Mouse (Mus musculus) left cerebral cortex, adult 8-10 months (tissue): ENCODE data around the gene Adamts4. TPM values are rescaled to one million over a fixed set of nuclear protein-coding genes. Genes with fewer than 3 reads are reported as not detected.
"Not testable (repeated sequence)": the region's sequence is repeated elsewhere in the genome, so short reads cannot be mapped to it uniquely, and the experiment has no call there.

ENCODE experiments used
- DNase-seq, 2 experiments: peaks; one replicate each; pipeline ENCODE4 v3.0.0; 2022; ENCODE audit warnings: low spot score in 2 of 2
- total RNA-seq, 4 experiments: library from RNA; stranded (reverse); gene quantifications; 2 replicates each; pipeline ENCODE4 v1.2.4; 2022

The Adamts4 gene
- total RNA-seq, 4 experiments from 2014 or later: 13.0 to 14.1 (median 13.3) TPM

DNA sequence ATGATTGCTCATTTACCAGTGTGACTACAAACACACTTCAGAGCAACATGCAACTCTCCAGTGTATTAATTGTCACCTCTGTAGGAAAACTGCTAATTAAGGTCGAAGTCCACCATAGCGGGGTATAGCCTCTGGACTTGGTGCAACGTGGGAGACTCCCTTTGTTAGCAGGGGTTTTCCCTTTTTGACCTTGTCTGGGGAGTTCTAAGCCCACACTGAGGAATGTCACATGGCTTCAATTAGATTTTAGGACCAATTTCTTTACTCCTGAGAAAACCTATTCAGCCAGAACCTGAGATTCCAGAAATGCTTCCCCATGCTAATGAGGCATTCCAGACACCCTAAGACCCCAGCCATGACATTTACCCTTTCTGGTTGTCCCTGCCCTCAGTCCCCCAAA is 20.0 kb upstream of the Adamts4 start:
- no peak for DNase-seq

DNA sequence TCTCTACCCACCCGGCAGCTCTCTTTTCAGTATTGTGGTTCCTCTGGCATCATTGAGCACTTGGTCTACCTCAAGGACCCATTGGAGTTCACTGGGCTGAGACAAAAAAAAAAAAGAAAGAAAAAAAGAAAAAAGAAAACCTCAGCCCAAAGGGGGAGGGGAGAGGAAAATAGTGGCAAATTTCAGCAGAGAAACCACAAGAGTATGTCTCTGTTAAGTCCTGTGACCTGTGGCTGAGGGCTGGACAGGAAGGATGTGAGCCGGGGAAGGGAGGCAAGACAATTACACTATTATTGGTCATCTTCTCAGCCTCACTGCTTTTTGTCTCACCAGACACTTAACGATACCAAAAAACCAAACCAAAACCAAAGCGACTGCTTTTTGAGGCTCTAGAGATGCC is 18.4 kb upstream of the Adamts4 start:
- no peak for DNase-seq

DNA sequence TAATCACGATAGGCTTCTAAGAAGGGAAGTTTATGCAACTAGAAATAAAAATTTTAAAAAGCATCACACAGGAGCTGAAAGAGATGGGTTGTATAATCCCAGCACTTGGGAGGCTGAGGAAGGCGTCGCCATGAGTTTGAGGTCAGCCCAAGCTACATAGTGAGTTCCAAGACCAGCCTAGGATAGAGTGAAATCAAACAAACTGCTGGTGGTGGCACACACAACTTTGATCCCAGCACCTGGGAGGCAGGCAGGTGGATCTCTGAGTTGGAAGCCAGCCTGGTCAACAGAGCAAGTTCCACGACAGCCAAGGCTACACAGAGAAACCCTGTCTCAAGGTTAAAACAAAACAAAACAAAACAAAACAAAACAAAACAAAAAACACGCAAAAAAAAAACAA is 17.9 kb upstream of the Adamts4 start:
- no peak for DNase-seq

DNA sequence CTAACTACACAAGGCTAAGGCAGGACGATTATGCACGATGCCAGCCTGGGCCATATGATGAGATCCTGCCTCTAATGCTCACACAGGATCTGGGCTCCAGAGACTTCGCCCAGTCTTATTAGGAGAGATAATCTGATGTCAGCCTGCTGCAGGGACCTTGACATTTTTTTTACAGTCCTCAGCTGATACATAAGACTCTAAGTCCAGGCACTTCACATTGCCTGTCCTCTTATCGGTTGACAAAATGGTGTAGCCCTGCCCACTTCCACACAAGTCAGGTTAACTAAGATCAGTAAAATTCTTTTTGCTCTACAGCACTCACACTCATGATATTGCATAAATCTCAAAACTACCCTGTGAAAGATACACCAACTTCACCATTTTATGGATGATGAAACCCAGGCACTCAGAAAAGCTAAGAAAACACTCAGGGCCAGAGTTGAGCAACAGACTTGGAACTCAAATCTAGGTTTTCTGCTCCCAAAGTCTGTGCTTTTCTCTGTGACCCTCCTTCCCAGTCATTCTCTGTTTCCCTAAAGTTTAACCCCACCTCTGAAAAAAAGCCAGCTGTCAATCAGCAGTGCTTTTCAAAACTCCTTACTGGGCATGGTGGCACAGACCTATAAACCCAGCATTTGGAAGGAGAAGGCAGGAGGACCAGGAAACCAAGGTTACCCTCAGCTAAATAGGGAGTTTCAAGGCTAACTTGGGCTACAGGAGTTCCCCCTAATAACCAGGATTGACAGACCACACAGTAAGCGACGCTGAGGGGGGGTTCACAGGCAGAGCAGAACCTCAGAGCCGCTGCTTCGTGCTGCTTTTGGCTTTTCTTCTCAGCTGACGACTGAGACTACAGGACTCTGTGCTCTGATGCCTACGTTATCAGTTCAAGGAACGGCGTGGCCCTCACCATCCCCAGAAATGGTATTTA is 17.2 kb upstream of the Adamts4 start:
- DNase-seq: no peak

DNA sequence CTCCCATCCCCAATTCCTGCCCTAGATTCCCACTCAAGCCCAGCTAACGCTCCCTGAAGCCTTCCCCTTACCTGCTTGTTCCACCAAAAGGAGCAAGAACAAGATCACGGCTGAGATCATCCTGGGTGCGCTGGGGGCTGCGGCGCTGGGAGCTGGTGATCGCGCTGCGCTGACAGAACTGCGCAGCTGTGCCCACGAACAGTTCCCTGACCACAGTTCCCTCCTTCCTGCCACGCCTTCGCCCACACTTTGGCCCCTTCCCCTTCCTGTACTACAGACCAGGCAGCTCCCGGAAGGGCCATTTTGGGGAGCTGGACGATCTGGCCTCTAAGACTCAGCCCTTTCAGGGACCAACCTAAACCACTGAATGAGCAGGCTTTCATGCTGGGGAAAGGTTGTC is 16.1 kb upstream of the Adamts4 start, which contains the start of gene Fcer1g:
Gene Fcer1g, minus strand, starts transcription at position 240 of the 400 bp plus-strand sequence.
- no peak for DNase-seq

DNA sequence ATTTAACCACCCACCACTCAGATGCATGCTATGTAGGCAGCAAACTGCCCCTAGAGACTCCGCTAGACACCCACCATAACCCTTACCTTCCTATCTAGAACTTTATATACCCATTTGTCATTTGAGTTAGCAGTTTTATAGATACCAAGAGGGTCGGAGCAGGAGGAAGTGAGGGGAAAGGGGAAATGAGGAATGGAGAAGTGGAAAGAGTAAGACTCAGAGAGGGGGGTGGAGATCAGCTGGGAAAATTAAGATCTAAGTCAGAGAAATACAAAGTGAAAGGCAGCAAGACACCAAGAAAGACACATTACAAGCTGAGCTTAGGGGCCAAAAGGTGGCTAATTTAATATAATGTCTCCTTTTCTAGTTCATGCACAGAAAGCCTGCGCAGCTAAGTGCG is 15.7 kb upstream of the Adamts4 start:
- no peak for DNase-seq

DNA sequence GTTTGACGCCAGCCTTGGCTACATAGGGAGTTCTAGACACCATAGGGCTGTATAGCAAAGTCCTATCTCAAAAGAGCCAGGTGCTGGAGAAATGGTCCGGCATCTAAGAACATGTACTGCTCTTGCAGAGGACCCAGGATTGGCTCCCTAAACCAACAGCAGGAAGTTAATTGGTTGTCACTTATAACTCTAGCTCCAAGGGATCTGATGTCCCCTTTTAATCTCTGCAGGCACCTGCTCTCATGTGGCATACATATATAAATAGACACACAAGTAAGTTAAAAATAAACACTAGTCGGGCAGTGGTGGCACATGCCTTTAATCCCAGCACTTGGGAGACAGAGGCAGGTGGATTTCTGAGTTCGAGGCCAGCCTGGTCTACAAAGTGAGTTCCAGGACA is 14.4 kb upstream of the Adamts4 start:
- DNase-seq: no peak

DNA sequence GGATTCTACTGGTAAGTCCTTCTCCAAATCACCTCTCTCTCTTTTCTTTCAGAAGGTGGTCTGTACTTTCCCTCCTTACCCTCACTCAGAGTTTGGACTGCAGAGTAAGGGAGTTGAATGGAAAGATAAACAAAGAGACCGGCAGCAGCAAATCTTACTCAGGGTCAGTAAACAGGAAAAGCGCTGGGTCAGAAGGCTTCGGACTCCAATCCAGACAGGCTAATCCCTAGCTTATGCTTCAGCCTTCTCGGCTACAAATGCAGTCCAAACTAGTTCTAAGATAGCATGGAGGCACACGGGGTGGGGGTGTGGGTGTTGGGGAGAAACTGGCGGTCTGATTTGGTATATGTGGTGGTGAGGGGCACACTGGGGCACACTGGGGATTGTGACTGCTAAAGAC is 12.8 kb upstream of the Adamts4 start:
- DNase-seq: no peak

DNA sequence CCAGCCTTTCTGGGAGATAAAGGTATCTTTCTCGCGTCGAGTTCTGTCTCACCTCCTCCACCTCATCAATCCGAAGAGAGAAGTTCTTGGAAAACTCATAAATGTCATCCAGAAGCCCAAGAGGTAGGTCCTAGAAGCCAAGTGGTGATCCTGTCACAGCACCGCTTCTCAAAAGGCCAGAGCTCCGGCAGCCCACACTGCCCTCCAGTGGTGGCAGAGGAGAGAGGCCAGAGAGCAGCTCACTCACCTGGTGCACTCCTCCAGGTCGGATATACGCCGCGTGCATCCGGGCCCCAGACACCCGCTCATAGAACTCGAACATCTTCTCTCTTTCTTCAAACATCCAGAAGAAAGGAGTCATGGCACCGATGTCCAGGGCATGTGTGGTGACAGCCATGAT is 11.8 kb upstream of the Adamts4 start:
- no peak for DNase-seq

DNA sequence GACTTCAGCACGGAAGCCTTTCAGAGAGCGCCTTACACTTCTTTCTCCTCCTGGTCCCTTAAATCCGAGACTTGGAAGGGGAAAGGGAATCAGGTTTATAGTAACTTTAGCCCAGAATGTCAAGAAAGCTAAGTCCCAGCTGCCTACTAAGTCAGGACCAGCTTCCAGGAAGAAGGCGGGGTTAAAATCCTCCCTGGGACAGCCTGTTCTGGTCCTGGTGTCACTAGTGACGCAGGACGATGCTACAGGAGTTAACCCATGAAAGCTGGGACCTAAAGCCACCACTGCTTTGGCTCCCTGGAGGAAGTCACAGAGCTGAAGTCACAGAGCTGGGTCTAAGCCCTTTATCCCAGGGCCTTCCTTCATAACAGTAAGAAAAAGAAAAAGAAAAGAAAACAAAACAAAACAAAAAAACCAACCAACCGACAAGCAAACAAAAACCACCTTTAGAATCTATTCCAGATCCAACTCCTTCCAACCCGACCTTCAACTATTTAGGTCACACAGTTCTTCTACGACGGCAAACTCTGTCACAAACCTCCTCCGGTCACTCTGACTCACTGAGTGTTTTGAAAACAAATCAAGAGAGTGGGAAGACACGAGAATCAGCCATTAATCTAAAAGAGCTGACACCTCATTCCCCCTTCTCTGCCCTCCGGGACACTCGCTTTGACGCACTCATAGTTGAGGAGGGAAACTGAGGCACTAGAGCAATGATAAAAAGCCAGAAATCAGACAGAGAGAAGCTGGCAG is 10.1 kb upstream of the Adamts4 start:
- DNase-seq: no peak

DNA sequence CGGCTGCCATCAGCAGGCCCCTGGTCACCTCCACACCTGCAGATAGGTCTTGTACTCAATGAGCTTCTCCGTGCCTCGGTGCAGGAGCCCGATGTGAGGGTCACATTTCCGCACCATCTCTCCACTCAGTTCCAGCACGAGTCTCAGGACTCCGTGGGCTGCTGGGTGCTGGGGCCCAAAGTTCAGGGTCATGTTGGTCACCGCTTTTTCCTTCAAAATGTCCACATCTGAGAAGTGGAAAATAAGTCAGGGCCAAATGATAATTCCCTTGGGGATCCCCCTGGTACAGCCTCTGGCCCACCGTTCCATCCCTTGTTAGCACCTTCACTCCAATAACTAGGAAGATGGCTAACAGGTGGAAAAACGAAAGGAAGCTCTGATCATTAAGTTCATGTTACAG is 9.3 kb upstream of the Adamts4 start:
- DNase-seq: no peak

DNA sequence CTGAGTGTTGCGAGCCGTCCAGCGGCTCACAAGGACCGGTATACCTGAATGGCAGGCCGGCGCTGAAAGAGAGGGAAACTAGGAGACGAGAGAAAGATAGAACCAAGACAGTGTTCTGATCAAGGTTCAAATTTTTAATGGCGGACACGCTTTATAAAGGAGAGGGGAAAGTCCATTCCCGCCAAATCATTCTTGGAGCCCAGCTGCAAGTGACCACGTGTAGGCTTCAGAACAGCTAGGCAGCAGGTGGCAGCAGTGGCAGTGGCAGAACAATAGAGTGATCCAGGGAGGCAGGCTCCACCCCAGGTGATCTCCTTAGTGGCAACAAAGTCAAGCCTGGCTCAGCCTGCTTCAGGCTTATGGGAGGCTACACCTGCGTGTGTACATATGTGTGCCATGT is 8.3 kb upstream of the Adamts4 start:
- not testable (repeated sequence) for DNase-seq

DNA sequence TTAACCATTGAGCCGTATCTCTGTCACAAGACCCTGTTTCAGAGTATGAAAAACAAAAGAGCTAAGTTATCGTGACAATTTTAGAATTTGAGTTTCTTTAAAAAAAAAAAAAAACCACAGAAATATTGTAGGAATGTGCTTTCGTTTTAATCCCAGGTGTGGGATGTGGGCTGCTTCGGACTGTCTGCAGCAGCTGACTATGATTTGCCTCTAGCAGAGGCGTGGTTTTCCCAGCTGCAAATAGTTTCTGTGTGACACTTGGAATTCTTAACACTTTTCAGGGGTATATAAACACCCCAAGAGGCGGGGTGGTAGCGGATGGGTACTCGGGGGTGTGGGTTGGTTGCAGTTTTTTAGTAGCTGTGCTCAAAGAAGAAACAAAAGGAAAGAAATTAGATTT is 4.9 kb upstream of the Adamts4 start:
- no peak for DNase-seq

DNA sequence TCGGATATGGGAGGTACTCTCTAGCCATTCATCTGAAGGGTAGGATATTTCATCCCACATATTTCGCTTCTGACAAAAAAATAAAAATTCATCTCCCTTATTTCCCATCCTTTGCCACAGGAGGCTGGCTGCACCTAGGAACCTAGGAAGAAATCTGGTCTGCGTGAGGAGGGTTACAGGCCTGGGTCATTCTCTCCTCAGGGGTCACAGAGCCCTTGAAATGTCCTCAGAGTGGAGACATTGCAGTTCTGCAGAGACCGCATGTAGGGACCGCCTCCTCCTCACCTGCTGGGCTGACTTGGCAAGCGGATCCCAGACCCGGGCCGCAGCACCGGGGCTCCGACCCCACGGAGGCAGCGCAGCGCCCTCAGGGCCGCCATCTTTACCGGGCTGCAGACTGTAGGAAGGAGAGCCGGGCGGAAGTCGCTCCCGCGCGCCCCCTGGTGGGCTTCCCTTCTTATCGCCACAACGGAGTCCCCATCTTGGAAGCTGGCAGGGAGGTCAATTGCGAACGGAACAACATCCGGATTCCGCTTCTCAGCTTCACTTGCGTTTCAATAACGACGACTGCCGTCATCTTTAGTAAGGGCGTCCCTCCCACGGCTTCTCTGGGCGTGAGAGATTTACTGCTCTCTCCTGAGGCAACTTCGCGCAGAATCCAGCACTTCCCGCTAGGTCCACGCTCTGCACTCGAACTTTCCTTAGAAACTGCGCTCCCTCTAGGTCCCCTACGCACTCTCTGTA is 3.3 kb upstream of the Adamts4 start:
- DNase-seq: peak; percentile 94 to 98

DNA sequence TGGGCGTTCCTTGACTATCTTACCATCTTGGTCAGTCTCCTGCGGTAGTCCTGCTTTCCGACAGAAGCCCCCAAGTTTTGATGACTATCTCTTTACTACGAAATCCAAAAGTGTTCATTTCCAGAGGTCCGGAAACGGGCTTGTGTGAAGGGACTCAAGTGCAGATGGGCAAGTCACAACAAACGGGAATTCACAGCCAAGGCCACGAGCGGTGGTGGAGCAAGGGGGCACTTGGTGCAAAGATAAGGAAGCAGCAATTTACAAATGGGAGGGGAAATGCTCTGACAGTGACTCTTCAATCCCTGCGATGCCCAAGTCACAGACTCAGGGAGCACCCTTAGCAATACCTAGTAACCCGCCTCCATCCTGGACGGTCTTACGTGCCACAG is 2.8 kb upstream of the Adamts4 start:
- DNase-seq: no peak

DNA sequence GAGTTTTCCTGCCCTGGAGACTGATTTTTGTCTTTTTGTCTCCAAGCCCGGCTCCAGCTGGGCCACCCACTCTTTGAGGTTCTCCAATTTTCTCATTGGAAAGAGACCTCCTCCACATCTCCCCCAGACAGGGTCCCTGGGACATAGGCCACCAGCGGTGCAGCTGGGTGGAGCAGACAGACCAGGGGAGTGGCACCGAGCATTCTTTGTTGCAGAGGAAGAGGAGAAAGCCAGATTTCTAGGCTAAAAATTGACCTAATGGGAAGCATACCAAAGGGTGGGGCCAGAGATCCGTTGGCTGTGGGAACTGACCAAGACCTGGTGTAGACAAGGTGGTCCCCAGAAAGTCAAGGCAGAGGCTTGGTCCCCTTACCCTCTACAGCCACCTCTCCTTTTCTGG is 2.3 kb upstream of the Adamts4 start:
- DNase-seq: no peak

DNA sequence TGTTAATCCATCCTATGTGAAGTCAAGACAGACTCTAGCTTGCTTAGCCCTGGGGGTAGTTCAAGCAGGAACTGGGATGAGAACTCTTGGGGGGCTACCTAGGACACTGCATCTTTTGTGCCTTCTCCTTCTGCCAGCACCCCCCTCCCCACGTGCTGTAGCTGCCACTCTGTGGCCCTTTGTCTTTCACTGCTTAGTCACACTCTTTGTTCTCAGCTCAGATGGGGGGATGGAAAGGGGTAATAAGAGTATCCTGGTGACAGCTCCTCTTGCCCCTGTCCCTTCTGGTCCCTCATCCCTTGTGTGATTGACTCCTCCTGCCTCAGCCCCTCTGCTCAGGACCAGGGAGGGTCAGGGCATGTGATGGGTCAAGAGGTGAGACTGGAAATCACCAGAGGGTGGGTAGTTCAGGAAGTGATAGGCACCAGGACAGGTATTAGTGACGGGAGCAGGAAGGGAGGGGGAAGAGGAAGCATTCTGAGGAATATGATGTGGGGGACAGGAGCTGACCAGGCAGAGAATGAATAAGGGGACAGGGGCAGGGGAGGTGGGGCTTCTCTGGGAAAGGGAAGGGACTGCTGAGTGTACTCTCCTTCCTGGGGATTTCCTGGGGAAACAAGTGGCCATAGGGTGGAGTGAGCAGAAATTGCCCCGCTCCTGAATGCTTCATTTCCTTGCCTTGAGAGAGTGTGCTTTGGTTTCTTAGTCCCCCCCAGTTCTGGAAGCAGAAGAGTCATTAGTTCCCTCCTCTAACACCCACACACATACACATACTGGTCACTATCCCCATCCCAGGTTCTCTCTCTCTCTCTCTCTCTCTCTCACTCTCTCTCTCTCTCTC is 1.6 kb upstream of the Adamts4 start:
- peak in 1 of 2 experiments; percentile 58 for DNase-seq

DNA sequence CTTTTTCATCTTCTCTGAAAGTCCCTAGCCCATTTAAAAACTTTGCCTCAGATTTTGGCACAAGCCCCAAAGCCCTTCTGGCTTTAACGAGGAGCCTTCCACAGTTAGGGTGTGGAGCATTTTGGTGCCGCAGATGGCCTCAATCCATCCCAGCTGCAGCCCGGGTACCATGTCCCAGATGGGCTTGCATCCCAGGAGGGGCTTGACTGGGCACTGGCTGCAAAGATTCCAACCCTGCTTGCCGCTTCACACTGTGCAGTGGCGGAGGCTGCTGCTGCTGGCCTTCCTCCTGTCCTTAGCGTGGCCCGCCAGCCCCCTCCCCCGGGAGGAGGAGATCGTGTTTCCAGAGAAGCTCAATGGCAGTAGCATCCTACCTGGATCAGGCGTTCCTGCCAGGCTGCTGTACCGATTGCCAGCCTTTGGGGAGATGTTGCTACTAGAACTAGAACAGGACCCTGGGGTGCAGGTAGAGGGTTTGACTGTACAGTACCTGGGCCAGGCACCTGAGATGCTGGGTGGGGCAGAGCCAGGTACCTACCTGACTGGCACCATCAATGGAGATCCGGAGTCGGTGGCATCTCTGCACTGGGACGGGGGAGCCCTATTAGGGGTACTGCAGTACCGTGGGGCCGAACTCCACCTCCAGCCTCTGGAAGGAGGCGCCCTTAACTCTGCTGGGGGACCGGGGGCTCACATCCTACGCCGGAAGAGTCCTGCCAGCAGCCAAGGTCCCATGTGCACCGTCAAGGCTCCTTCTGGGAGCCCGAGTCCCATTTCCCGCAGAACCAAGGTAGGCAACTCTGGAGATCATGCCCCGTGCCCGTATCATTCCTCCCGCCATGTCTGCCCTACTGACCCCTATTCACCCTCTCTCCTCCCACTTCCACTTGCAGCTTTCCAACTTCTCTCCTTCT is 716 bp downstream of the Adamts4 start, which contains the start of gene Ndufs2:
Gene Ndufs2, minus strand, starts transcription at position 709 of the 914 bp plus-strand sequence.
- DNase-seq: no peak

DNA sequence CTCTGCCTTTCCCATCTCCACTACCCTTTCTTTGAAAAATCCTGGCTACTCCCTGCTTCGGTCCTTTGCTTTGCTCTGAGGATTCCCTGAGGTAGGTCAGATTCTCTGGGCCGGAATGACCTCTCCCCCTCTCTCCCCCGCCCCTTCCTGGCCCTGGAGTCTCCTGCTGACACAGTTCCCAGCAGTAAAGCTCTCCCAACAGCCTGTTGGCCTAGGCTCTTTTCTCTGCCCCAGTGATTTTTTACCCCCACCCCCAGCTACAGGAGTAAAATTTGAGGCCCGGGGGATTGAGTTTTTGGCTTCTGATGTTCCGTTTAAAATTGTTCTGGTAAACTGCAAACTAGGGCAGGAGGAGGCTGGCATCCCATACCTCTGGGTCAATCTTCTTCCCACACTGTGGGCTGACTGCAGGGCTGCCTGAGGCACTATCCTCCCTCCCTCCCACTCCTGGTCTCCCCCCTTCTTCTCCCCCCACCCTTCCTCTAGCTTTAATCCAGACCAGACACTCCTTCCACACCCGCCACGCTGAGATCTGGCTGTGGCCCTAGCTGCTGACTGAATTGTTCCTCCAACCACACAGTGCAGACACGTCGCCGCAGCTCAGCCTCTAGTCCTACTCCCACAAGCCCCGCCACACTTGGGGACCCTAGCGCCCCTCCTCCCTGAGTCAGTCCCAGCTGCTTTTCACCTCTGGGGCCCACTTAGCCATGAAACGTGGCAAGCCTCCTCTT is 1.5 kb downstream of the Adamts4 start:
- no peak for DNase-seq
